Mouse (Mus musculus): ENCODE measurements at regions not wholly inside any gene's neighbourhood (a gene's known extent, or its start where the extent isn't known, plus 50 kb on each side); places are given as distances from the start of the nearest gene placed in this dataset.

DNA sequence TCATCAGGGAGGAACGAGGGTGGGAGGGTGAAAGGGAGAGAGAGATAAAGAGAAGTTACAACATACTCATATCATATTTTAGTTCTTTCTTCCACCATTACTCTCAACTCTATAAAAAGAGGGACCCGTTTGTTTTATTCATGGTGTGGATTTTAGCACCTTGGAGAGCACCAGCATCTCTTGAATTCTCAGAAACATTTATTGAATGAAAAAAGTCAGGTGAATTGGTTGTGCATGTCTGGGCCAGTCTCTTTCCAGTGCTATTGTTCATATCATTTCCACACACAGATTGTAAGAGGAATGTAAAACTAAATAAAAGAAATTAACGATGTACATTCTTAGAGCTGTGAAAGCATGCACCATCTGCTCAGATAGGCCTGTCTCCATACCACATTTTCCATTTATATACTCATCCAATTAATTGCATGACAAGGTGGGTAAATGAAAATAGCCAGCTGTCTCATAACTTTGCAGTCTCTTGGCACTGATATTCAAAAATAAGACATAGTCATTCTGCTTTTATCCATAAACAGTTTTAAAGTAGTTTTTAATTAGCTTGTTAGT lies 1603.8 kb upstream of the Slc10a2 start:
- H3K4me3 ChIP-seq (ENCODE audit: control insufficient read depth in 1 of 2, insufficient read depth in 1 of 2, low read depth in 1 of 2, low read length in 2 of 2): no peak overlapping the region
- H3K9me3 ChIP-seq (ENCODE audit: control insufficient read depth, low read length): no peaks in the 10 kb centered on the region
- H3K9ac ChIP-seq (ENCODE audit: low read length): no peak overlapping the region
- no peak overlapping the region for H3K27ac ChIP-seq (replicated peaks in 1 of 2; ENCODE audit: control insufficient read depth in 1 of 2, insufficient read depth in 1 of 2, low read depth in 2 of 2, low read length in 2 of 2)
- no peak overlapping the region for H3K4me2 ChIP-seq (ENCODE audit: low read length)
- WGBS: 59% methylated on average over 3 of the region's 3 CpGs
- ATAC-seq (ENCODE audit: insufficient number of reproducible peaks, insufficient read depth, low FRiP score, low read depth): no peak
- no peaks in the 10 kb centered on the region for H3K36me3 ChIP-seq (ENCODE audit: control insufficient read depth, insufficient read depth, low read length)
- no peaks in the 10 kb centered on the region for H3K4me1 ChIP-seq (ENCODE audit: control insufficient read depth in 2 of 2, insufficient read depth in 2 of 2, low read length in 2 of 2)
- H3K27me3 ChIP-seq (ENCODE audit: control insufficient read depth, insufficient read depth, low read length): no peaks in the 10 kb centered on the region

DNA sequence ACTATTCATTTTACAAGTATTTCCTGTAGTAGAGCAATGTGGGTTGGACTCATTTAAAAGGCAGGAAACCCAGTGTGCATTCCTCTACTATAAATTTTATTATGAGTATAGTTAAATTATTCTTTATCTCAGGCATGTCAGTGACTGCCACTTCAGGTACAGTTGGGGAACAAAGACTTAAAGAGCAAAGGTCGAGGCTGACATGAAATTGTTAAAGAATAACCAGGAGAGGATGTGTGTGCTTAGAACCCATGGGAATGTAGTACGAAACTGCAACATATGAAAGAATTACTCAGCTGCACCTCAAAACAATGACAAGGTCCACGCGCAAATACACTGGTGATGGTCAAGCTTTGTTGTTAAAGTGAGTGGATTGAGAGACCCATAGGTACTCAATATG lies 1583.4 kb upstream of the Slc10a2 start:
- Histone ChIP-seq H3K4me1 (ENCODE audit: control insufficient read depth in 2 of 2, insufficient read depth in 2 of 2, low read length in 2 of 2) (no peaks in the 10 kb centered on the region), H3K27me3 (ENCODE audit: control insufficient read depth, insufficient read depth, low read length) (no peaks in the 10 kb centered on the region), H3K4me2 (ENCODE audit: low read length) (no peak overlapping the region), H3K4me3 (ENCODE audit: control insufficient read depth in 1 of 2, insufficient read depth in 1 of 2, low read depth in 1 of 2, low read length in 2 of 2) (no peak overlapping the region), H3K27ac (replicated peaks in 1 of 2; ENCODE audit: control insufficient read depth in 1 of 2, insufficient read depth in 1 of 2, low read depth in 2 of 2, low read length in 2 of 2) (no peak overlapping the region), H3K9me3 (ENCODE audit: control insufficient read depth, low read length) (no peaks in the 10 kb centered on the region), H3K9ac (ENCODE audit: low read length) (no peak overlapping the region), H3K36me3 (ENCODE audit: control insufficient read depth, insufficient read depth, low read length) (no peaks in the 10 kb centered on the region)
- no peak for ATAC-seq (ENCODE audit: insufficient number of reproducible peaks, insufficient read depth, low FRiP score, low read depth)
- 83% methylated on average over 4 of the region's 4 CpGs for WGBS

- H3K36me3 ChIP-seq (ENCODE audit: control insufficient read depth, insufficient read depth, low read length): no peaks in the 10 kb centered on the region
- H3K27ac ChIP-seq (replicated peaks in 1 of 2; ENCODE audit: control insufficient read depth in 1 of 2, insufficient read depth in 1 of 2, low read depth in 2 of 2, low read length in 2 of 2): no peak overlapping the region
- no peaks in the 10 kb centered on the region for H3K4me1 ChIP-seq (ENCODE audit: control insufficient read depth in 2 of 2, insufficient read depth in 2 of 2, low read length in 2 of 2)
- ATAC-seq (ENCODE audit: insufficient number of reproducible peaks, insufficient read depth, low FRiP score, low read depth): no peak
- no peak overlapping the region for H3K4me3 ChIP-seq (ENCODE audit: control insufficient read depth in 1 of 2, insufficient read depth in 1 of 2, low read depth in 1 of 2, low read length in 2 of 2)
- H3K9ac ChIP-seq (ENCODE audit: low read length): no peak overlapping the region
- WGBS: 83% methylated on average over 1 of the region's 1 CpGs
- H3K27me3 ChIP-seq (ENCODE audit: control insufficient read depth, insufficient read depth, low read length): no peaks in the 10 kb centered on the region
- H3K4me2 ChIP-seq (ENCODE audit: low read length): no peak overlapping the region
- H3K9me3 ChIP-seq (ENCODE audit: control insufficient read depth, low read length): no peaks in the 10 kb centered on the region
Observed at GRCm38 (mm10) chr8:6658860-6659259, 1553.7 kb upstream of the Slc10a2 start.

- no peak overlapping the region for H3K4me3 ChIP-seq (ENCODE audit: control insufficient read depth in 1 of 2, insufficient read depth in 1 of 2, low read depth in 1 of 2, low read length in 2 of 2)
- H3K27ac ChIP-seq (replicated peaks in 1 of 2; ENCODE audit: control insufficient read depth in 1 of 2, insufficient read depth in 1 of 2, low read depth in 2 of 2, low read length in 2 of 2): no peak overlapping the region
- no peaks in the 10 kb centered on the region for H3K27me3 ChIP-seq (ENCODE audit: control insufficient read depth, insufficient read depth, low read length)
- WGBS: 60% methylated on average over 3 of the region's 3 CpGs
- H3K9me3 ChIP-seq (ENCODE audit: control insufficient read depth, low read length): no peaks in the 10 kb centered on the region
- no peak overlapping the region for H3K9ac ChIP-seq (ENCODE audit: low read length)
- H3K4me1 ChIP-seq (ENCODE audit: control insufficient read depth in 2 of 2, insufficient read depth in 2 of 2, low read length in 2 of 2): no peaks in the 10 kb centered on the region
- no peaks in the 10 kb centered on the region for H3K36me3 ChIP-seq (ENCODE audit: control insufficient read depth, insufficient read depth, low read length)
- no peak for ATAC-seq (ENCODE audit: insufficient number of reproducible peaks, insufficient read depth, low FRiP score, low read depth)
- no peak overlapping the region for H3K4me2 ChIP-seq (ENCODE audit: low read length)
Observed at GRCm38 (mm10) chr8:6657451-6657990, 1552.4 kb upstream of the Slc10a2 start.

DNA sequence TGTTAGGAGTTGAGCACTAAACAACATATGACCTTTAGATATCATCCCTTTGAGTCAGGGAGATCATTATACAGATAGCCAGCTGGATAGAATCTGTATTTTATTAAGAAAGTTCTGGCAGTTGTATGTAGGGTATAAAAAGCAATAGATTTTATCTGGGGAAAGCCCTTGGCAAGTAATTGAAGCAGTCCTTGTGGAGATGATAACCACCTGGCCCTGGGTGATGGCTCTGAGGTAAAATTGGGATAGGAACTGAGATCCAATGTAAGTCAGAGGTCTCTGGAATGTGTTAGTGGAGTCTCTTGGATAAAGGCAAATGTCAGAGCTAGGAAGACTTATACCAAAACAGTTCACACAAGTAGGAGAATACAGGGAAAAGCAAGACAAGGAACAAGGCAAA lies 1547.0 kb upstream of the Slc10a2 start:
- Histone ChIP-seq H3K4me3 (ENCODE audit: control insufficient read depth in 1 of 2, insufficient read depth in 1 of 2, low read depth in 1 of 2, low read length in 2 of 2) (no peak overlapping the region), H3K4me2 (ENCODE audit: low read length) (no peak overlapping the region), H3K4me1 (ENCODE audit: control insufficient read depth in 2 of 2, insufficient read depth in 2 of 2, low read length in 2 of 2) (no peaks in the 10 kb centered on the region), H3K27ac (replicated peaks in 1 of 2; ENCODE audit: control insufficient read depth in 1 of 2, insufficient read depth in 1 of 2, low read depth in 2 of 2, low read length in 2 of 2) (no peak overlapping the region), H3K9ac (ENCODE audit: low read length) (no peak overlapping the region), H3K9me3 (ENCODE audit: control insufficient read depth, low read length) (no peaks in the 10 kb centered on the region), H3K36me3 (ENCODE audit: control insufficient read depth, insufficient read depth, low read length) (no peaks in the 10 kb centered on the region), H3K27me3 (ENCODE audit: control insufficient read depth, insufficient read depth, low read length) (no peaks in the 10 kb centered on the region)
- ATAC-seq (ENCODE audit: insufficient number of reproducible peaks, insufficient read depth, low FRiP score, low read depth): no peak

DNA sequence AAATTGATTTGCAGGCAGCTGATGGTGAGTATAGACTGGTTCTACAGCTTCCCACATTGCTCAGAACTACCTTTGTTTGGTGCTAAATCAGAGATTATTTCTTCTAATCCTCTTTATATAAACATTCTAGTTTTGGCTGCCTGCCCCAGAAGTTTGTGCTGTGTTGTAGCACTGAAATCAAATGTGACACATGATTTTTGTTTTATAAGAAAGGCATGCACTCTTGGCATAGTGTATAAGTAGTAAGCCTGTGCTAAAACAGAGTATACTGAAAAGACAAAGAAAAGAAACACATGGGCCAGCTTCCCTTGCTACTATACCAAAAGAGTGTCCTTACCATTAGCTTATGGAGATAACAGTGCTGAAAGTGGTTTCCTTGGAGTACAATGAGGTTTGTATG lies 1542.9 kb upstream of the Slc10a2 start:
- H3K27ac ChIP-seq (replicated peaks in 1 of 2; ENCODE audit: control insufficient read depth in 1 of 2, insufficient read depth in 1 of 2, low read depth in 2 of 2, low read length in 2 of 2): no peak overlapping the region
- ATAC-seq (ENCODE audit: insufficient number of reproducible peaks, insufficient read depth, low FRiP score, low read depth): no peak
- H3K4me1 ChIP-seq (ENCODE audit: control insufficient read depth in 2 of 2, insufficient read depth in 2 of 2, low read length in 2 of 2): no peaks in the 10 kb centered on the region
- H3K4me2 ChIP-seq (ENCODE audit: low read length): no peak overlapping the region
- H3K27me3 ChIP-seq (ENCODE audit: control insufficient read depth, insufficient read depth, low read length): no peaks in the 10 kb centered on the region
- no peaks in the 10 kb centered on the region for H3K36me3 ChIP-seq (ENCODE audit: control insufficient read depth, insufficient read depth, low read length)
- no peaks in the 10 kb centered on the region for H3K9me3 ChIP-seq (ENCODE audit: control insufficient read depth, low read length)
- H3K4me3 ChIP-seq (ENCODE audit: control insufficient read depth in 1 of 2, insufficient read depth in 1 of 2, low read depth in 1 of 2, low read length in 2 of 2): no peak overlapping the region
- no peak overlapping the region for H3K9ac ChIP-seq (ENCODE audit: low read length)

DNA sequence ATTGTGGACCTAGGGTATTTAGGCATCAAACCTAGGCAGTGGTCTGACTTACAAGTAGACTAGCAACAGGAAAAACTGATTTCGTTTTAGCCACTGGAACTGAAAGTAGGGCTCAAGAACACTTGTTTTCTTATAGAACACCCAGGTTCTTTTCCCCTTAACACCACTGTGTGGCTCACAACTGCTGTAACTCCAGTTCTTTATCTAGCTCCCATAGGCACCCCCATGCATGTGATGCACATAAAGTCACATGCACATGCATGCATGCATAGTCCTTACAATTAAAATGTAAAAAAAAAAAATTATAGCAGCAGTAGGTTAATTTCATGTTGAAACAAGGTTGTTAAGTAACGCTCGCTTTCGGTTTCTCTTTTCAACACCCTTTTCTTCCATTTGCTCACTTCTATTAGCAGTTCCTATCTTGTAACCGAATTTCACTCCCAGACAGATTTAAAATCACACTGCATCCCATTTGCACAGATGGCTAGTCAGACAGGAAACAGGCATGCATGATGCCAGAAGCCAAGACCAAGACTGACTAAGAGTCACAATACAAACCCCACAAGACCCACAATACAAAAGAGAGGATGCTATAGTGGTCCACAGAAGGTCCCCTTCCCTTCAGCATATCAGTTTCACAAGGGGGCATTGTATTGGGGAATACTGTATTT lies 1540.3 kb upstream of the Slc10a2 start:
- no peak for ATAC-seq (ENCODE audit: insufficient number of reproducible peaks, insufficient read depth, low FRiP score, low read depth)
- H3K4me2 ChIP-seq (ENCODE audit: low read length): no peak overlapping the region
- WGBS: 68% methylated on average over 5 of the region's 5 CpGs
- no peaks in the 10 kb centered on the region for H3K36me3 ChIP-seq (ENCODE audit: control insufficient read depth, insufficient read depth, low read length)
- H3K9me3 ChIP-seq (ENCODE audit: control insufficient read depth, low read length): no peaks in the 10 kb centered on the region
- H3K27ac ChIP-seq (replicated peaks in 1 of 2; ENCODE audit: control insufficient read depth in 1 of 2, insufficient read depth in 1 of 2, low read depth in 2 of 2, low read length in 2 of 2): no peak overlapping the region
- no peak overlapping the region for H3K9ac ChIP-seq (ENCODE audit: low read length)
- no peaks in the 10 kb centered on the region for H3K4me1 ChIP-seq (ENCODE audit: control insufficient read depth in 2 of 2, insufficient read depth in 2 of 2, low read length in 2 of 2)
- no peaks in the 10 kb centered on the region for H3K27me3 ChIP-seq (ENCODE audit: control insufficient read depth, insufficient read depth, low read length)
- no peak overlapping the region for H3K4me3 ChIP-seq (ENCODE audit: control insufficient read depth in 1 of 2, insufficient read depth in 1 of 2, low read depth in 1 of 2, low read length in 2 of 2)

- Histone ChIP-seq H3K27ac (replicated peaks in 1 of 2; ENCODE audit: control insufficient read depth in 1 of 2, insufficient read depth in 1 of 2, low read depth in 2 of 2, low read length in 2 of 2) (no peak overlapping the region), H3K4me3 (ENCODE audit: control insufficient read depth in 1 of 2, insufficient read depth in 1 of 2, low read depth in 1 of 2, low read length in 2 of 2) (no peak overlapping the region), H3K4me1 (ENCODE audit: control insufficient read depth in 2 of 2, insufficient read depth in 2 of 2, low read length in 2 of 2) (no peaks in the 10 kb centered on the region), H3K36me3 (ENCODE audit: control insufficient read depth, insufficient read depth, low read length) (no peaks in the 10 kb centered on the region), H3K9me3 (ENCODE audit: control insufficient read depth, low read length) (no peaks in the 10 kb centered on the region), H3K9ac (ENCODE audit: low read length) (no peak overlapping the region), H3K27me3 (ENCODE audit: control insufficient read depth, insufficient read depth, low read length) (no peaks in the 10 kb centered on the region), H3K4me2 (ENCODE audit: low read length) (no peak overlapping the region)
- ATAC-seq (ENCODE audit: insufficient number of reproducible peaks, insufficient read depth, low FRiP score, low read depth): no peak
- WGBS: 93% methylated on average over 2 of the region's 2 CpGs
Observed at GRCm38 (mm10) chr8:6644396-6644795, 1539.2 kb upstream of the Slc10a2 start.
